Mouse (Mus musculus): Measurements from ENCODE around the gene Gtf2ird1.

DNA sequence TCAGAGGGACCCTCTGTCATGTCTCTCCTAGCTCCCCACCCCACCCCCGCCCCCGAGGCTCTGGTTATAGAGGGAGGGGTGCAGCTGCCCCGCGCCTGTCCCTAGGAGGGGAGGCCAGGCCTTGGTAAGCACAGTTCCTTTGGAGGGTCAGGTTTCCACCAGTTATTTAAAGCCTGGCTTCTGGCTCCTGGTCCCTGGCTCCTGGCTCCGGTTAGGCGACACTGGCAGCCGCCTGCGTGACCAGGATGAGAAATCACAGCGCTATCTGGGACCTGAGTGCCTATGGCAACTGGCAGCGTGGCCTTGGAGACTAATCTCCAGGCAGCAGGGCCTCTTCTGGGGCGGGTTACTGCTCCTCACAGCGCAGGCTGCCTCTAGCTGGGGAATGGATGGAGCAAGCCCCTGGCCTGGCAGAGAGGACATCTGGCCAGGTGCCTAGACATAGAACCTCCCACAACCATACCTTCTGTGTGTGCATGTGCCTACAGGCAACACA lies 20.6 kb downstream of the Gtf2ird1 start:
- no peak for TF ChIP-seq PAX5 (IDR thresholded peaks at IDR 0.05; ENCODE audit: low read length)
- no peak for TF ChIP-seq UBTF (IDR thresholded peaks at IDR 0.05; ENCODE audit: low read depth, low read length)
- TF ChIP-seq MAX (IDR thresholded peaks at IDR 0.05; ENCODE audit: low read length) = no peak
- TF ChIP-seq CTCF (conservative IDR thresholded peaks at IDR 0.05 in 1 of 2, IDR thresholded peaks at IDR 0.05 in 1 of 2; ENCODE audit: low read depth in 2 of 2, low read length in 2 of 2) = no peak
- TF ChIP-seq CHD2 (IDR thresholded peaks at IDR 0.05; ENCODE audit: low read length) = no peak
- TF ChIP-seq NELFE (IDR thresholded peaks at IDR 0.05; ENCODE audit: low read depth, low read length) = no peak
- no peak for TF ChIP-seq ETS1 (conservative IDR thresholded peaks at IDR 0.05; ENCODE audit: low read depth, low read length)
- TF ChIP-seq MEF2A (IDR thresholded peaks at IDR 0.05; ENCODE audit: borderline replicate concordance, low read depth, low read length) = no peak
- no peak for TF ChIP-seq POLR2A (IDR thresholded peaks at IDR 0.05; ENCODE audit: low read depth, low read length)

Data from CH12.LX (cell line).